Mouse (Mus musculus) right cerebral cortex, postnatal 10 days (tissue): Measurements from ENCODE around the gene Cfl2.

Experiments
- DNase-seq, 2 experiments: peaks; one replicate each; pipeline ENCODE4 v3.0.0; 2021; ENCODE audit warnings: low spot score in 2 of 2

Cfl2 gene

GRCm38 (mm10) chr12:54830574-54830973 lies 32.1 kb downstream of the Cfl2 start:
- peak; percentile 86 to 91 for DNase-seq

GRCm38 (mm10) chr12:54829876-54830275 lies 32.8 kb downstream of the Cfl2 start:
- DNase-seq = no peak

- no peak for DNase-seq
These were observed 34.6 kb downstream of the Cfl2 start for GRCm38 (mm10) chr12:54828043-54828442.

- DNase-seq = no peak
These were observed 37.5 kb downstream of the Cfl2 start for GRCm38 (mm10) chr12:54825202-54825601.

- peak; percentile 92 for DNase-seq
These were observed 39.7 kb downstream of the Cfl2 start for GRCm38 (mm10) chr12:54822836-54823426.

GRCm38 (mm10) chr12:54820684-54821161 lies 42.0 kb downstream of the Cfl2 start:
- no peak for DNase-seq

GRCm38 (mm10) chr12:54819181-54819935 lies 43.3 kb downstream of the Cfl2 start:
- DNase-seq = no peak

GRCm38 (mm10) chr12:54810142-54810541 lies 52.5 kb downstream of the Cfl2 start:
- no peak for DNase-seq
